Mouse (Mus musculus) granulocyte monocyte progenitor cell, adult 5-6 weeks (primary cell): ENCODE measurements at regions not wholly inside any gene's neighbourhood (a gene's known extent, or its start where the extent isn't known, plus 50 kb on each side); places are given as distances from the start of the nearest gene placed in this dataset.
"Not testable (repeated sequence)": the region's sequence is repeated elsewhere in the genome, so short reads cannot be mapped to it uniquely, and the experiment has no call there.

Experiments
- ATAC-seq: replicated peaks from 2 replicates; pipeline ENCODE4 v1.8.0; 2016; ENCODE audit warnings: mild to moderate bottlenecking, moderate TSS enrichment, inconsistent platforms; ENCODE audit not compliant: poor library complexity, severe bottlenecking

GRCm38 (mm10) chr13:70276884-70277378 lies 360.5 kb downstream of the Ice1 start:
- ATAC-seq, result not testable (repeated sequence)

GRCm38 (mm10) chr13:70277667-70278591 lies 359.5 kb downstream of the Ice1 start:
- no peak for ATAC-seq

- ATAC-seq, result no peak
Observed at GRCm38 (mm10) chr13:70281051-70281847, 356.2 kb downstream of the Ice1 start.

GRCm38 (mm10) chr13:70282731-70283130 lies 354.7 kb downstream of the Ice1 start:
- ATAC-seq, result no peak

- ATAC-seq, result no peak
Observed at GRCm38 (mm10) chr13:70283231-70283630, 354.2 kb downstream of the Ice1 start.

- ATAC-seq, result no peak
Observed at GRCm38 (mm10) chr13:70292713-70293112, 344.7 kb downstream of the Ice1 start.

GRCm38 (mm10) chr13:70303953-70304525 lies 333.4 kb downstream of the Ice1 start:
- no peak for ATAC-seq

GRCm38 (mm10) chr13:70310516-70310915 lies 326.9 kb downstream of the Ice1 start:
- no peak for ATAC-seq

GRCm38 (mm10) chr13:70311226-70312055 lies 326.0 kb downstream of the Ice1 start:
- no peak for ATAC-seq

GRCm38 (mm10) chr13:70313205-70313604 lies 324.2 kb downstream of the Ice1 start:
- ATAC-seq, result no peak

GRCm38 (mm10) chr13:70323537-70323936 lies 313.9 kb downstream of the Ice1 start:
- no peak for ATAC-seq

- no peak for ATAC-seq
Observed at GRCm38 (mm10) chr13:70336069-70336468, 301.4 kb downstream of the Ice1 start.

- no peak for ATAC-seq
Observed at GRCm38 (mm10) chr13:70340437-70340836, 297.0 kb downstream of the Ice1 start.

GRCm38 (mm10) chr13:70343191-70343734 lies 294.2 kb downstream of the Ice1 start:
- ATAC-seq, result no peak

GRCm38 (mm10) chr13:70343911-70344310 lies 293.5 kb downstream of the Ice1 start:
- ATAC-seq, result no peak

- ATAC-seq, result no peak
Observed at GRCm38 (mm10) chr13:70344311-70344710, 293.1 kb downstream of the Ice1 start.

- ATAC-seq, result no peak
Observed at GRCm38 (mm10) chr13:70348456-70348855, 289.0 kb downstream of the Ice1 start.

GRCm38 (mm10) chr13:70348965-70349364 lies 288.5 kb downstream of the Ice1 start:
- no peak for ATAC-seq

GRCm38 (mm10) chr13:70369647-70370046 lies 267.8 kb downstream of the Ice1 start:
- no peak for ATAC-seq

GRCm38 (mm10) chr13:70380772-70381171 lies 256.7 kb downstream of the Ice1 start:
- ATAC-seq, result no peak
